Mouse (Mus musculus): ENCODE data around the gene Galnt3.
A peak's percentile ranks its signal among the peaks of the same experiment; 100 is the strongest.

The Galnt3 gene

DNA sequence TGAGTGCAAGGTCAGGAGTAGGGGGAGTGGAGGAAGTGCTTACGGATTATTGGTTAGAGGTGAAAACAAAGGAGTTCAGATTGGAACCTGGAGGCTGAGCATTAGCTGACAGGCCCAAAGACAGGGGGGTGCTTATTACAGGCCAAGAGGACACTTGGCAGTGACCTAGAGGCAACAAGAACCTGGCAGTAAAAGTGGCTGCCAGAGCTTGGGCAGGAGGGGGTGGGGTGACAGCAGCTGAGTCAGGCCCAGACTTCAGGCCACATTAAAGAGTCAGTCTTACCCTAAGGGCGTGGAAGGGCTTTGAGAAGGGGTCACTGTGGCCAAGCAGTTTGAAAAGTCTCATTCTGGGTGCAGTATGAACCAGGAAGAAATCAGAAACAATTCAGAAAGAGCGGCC, 7.1 kb downstream of the Galnt3 start:
- peak; percentile 20 for DNase-seq (ENCODE audit: extremely low read depth, insufficient read length, low spot score)

GRCm38 (mm10) chr2:66107864-66108514, 16.8 kb downstream of the Galnt3 start:
- no peak for DNase-seq (ENCODE audit: extremely low read depth, insufficient read length, low spot score)

- no peak for DNase-seq (ENCODE audit: extremely low read depth, insufficient read length, low spot score)
Observed at GRCm38 (mm10) chr2:66103740-66104436, 20.9 kb downstream of the Galnt3 start.

DNA sequence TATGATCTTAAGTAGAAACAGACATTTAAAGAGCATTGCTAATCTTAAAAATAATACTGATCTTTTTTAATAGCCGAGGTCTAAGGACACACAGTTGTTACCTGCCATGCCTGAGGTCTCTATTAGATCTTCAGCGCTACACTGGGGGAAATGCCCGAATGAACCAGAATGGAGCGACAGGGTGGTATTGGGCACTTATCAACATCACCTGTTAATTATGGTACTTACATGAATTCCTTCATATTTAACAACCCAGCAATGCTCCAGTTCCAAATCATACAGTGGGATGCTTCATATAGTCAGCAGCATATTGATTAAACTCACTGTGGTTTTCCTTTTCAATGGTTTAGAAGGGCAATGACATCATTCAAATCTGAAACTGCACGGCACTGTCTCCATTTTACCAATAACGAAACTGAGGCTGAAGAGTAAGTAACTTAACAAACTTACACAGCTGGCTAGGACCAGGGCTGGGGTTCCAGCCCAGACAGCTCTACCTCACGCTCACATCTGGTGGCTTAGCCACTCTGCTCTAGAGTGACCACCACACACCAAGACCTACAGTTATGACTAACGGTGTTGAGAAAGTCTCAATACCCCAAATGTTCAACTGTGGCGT, 23.0 kb downstream of the Galnt3 start:
- no peak for DNase-seq (ENCODE audit: extremely low read depth, insufficient read length, low spot score)

DNA sequence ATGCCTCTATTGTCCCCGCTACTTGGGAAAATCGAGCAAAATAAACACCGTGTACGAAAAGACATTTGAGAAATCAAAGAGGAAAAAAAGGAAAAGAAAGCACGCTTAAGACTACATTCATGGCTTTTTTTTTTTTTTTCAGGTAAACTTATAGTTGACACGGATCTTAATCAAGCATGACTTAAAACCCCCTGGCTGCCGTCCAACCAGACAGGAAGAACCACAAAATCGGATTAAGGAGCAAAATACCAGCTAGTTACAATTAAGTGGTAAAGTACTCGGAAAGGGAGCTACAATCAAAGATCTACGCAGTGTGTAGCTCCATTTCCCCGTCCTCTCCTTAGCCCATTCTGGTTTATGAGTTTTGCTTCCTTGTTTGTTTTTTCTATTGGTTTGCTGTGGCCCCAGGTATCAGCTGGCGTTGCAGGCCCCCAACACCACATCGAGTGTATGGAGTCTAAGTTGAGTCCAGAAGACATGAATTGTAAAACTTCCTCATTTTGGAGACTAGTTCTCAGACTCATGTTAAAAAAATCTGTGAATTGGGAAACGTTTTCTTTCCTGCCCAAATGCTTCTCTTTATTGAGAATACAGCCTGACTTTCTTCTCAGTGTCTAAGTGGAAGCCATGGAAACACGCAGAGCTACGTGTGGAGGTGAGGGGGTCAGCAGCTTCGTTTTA, 24.0 kb downstream of the Galnt3 start:
- DNase-seq (ENCODE audit: extremely low read depth, insufficient read length, low spot score), result no peak

DNA sequence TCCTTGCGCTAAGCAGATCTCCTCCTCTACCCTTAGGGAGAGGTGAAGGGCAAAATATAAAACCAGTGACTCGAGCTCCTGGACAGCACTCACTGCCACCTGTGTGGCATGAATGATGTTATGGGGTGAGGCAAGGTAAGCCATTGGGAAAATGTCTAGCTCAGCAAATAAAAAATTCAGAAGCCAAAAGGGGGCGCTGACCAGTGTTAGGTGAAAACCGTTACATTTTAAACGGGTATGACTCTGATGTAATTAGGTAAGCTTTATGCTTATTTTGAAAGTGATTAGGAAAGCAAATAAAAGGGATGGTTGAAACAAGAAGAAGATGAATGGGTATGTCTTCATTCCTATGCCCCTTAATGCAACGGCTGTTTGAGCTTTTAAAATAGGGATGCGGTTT, 24.6 kb downstream of the Galnt3 start:
- DNase-seq (ENCODE audit: extremely low read depth, insufficient read length, low spot score), result no peak

DNA sequence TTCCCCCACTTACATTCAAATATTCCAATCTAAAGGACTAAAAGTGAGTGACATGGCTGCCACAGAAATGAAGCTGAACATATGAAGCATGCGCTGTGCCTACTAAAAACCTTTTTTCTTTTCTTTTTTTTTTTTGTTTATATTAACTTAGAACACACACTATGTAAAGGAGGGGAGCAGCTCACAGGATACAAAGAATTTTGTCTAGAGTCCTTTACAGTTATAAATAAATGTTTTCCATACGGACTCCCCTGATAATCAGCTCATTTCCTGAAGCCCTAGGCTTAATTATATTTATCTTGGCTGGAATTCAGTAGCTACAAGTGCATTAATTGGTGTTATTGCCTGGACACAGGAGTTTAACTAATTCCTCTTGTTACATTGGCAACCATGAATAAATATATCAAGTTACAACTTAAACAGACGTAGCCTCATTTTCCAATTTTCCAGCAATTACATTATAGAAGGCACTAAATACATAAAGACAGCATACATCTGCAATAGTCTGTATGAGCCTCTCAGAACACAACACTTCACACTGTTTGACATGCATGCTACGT, 30.1 kb downstream of the Galnt3 start:
- DNase-seq (ENCODE audit: extremely low read depth, insufficient read length, low spot score), result no peak

GRCm38 (mm10) chr2:66091296-66091695, 33.5 kb downstream of the Galnt3 start:
- no peak for DNase-seq (ENCODE audit: extremely low read depth, insufficient read length, low spot score)

- no peak for DNase-seq (ENCODE audit: extremely low read depth, insufficient read length, low spot score)
Observed at GRCm38 (mm10) chr2:66081876-66082275, 42.9 kb downstream of the Galnt3 start.

- no peak for DNase-seq (ENCODE audit: extremely low read depth, insufficient read length, low spot score)
Observed at GRCm38 (mm10) chr2:66080731-66081130, 44.1 kb downstream of the Galnt3 start.

DNA sequence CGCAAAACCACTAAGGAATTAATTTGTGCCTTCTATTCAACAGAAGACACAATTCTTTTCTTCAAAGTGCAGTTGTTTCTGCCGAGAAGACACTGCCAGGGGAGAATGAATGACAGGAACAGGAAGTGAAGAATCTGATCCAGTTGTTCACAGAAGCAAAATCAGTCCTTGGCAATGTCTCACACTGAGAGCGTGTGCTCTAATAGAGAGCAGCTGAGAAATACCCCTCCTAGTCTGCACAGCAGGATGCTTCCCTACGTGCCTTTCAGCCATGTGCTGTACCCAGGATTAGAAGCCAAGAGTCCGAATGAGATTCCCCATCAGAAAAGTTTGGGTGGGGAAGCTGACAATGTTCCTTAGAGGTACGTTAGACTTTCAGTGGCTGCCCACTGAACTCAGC, 55.3 kb downstream of the Galnt3 start:
- no peak for DNase-seq (ENCODE audit: extremely low read depth, insufficient read length, low spot score)

DNA sequence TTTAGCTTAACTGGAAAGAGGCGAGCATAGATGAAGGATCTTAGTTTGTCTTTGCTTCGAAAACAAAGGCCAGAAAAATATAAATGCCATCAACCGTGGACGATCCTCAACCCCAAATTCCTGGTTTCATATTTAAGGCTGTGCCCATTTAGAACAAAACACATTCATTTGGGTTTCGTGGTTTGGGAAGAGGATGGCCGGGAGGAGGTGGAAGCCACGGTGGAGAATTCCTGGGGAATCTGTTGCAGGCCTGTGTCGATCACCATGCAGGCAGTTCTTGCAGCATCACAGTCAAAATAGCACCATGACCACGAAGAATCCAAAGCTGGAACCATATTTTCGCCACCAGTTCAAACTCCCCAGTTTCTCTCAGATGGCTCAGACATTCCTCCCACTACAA, 61.5 kb downstream of the Galnt3 start:
- DNase-seq (ENCODE audit: extremely low read depth, insufficient read length, low spot score), result peak; percentile 4

GRCm38 (mm10) chr2:66044405-66045089, 80.2 kb downstream of the Galnt3 start:
- no peak for DNase-seq (ENCODE audit: extremely low read depth, insufficient read length, low spot score)

DNA sequence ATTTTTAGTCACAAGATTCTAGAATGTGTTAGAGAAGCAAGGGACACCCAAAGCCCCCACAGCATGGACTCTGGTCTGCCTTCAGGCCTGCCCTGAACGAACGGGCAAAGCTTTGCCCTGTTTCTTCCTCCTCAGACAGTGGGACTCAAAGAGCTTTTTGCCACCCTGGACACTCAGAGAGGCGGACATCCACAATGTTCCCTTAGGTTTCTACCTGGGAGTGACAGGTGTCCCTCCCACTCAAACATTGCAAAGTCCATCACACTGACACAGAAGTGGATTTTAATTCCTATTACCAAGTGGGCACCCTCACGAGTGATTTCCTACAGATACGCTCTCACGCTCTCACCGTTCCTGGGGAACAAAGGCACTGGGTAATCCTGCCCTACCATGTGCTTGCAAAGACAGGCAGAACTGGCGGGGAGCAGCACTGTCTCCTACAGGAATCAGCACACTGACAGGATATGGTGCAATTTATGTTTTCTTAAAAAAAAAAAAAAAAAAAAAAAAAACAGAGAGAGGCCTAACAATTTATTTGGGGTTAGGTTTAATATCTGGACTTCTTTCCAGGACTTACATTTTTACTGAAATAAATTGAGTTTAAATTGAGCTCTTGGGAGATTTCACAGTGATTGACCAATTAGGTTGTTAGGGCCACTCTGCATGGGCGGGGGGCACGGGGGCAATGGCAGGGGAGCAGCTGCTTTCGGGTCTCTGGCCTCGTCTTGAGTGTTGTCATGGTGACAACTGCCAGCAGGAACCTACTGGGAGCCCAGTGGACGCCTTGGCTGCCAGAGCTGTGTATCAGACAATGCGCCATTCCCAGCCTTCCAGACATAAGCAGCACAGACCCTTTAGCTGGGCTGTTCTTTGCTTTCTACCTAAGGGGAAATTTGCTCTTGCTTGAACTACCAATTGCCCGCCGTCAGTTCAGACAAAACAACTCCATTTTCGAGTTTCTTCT, 81.1 kb downstream of the Galnt3 start:
- no peak for DNase-seq (ENCODE audit: extremely low read depth, insufficient read length, low spot score)

- DNase-seq (ENCODE audit: extremely low read depth, insufficient read length, low spot score), result no peak
Observed at GRCm38 (mm10) chr2:66041917-66042419, 82.8 kb downstream of the Galnt3 start.

DNA sequence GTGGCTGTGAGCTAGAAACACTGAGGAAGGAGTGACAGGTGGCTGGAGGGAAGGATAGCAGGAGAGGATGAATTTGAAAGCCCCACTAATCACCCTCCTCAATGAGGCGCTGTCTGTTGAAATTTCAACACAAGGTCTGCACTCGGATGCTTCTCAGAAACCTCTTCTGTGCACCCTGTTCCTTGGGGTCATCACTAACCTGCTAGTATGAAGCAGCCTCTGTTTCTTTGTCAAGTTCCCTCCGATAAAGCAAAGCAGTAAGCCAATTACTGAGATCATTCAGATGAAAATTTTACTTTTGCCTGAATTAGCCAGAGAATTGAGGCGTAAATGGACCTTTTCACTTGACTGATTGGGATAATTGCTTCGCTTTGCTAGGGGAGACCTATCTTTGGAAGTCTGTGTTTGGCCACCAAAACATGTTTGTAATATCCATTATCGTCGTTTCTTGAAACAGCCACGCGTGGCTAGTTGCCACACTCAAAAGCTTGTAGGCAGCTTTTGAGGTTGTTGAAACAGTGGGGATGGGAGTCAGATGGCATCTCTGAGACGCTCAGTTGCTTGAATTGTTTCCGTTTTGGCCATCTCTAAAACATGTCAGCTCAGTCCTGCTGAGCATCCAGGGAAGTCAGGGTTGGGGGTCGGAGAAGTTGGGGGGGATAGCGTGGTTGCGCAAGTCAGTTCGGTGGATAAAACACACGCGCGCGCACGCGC, 83.4 kb downstream of the Galnt3 start:
- no peak for DNase-seq (ENCODE audit: extremely low read depth, insufficient read length, low spot score)

- DNase-seq (ENCODE audit: extremely low read depth, insufficient read length, low spot score), result no peak
Observed at GRCm38 (mm10) chr2:66040611-66041010, 84.2 kb downstream of the Galnt3 start.

DNA sequence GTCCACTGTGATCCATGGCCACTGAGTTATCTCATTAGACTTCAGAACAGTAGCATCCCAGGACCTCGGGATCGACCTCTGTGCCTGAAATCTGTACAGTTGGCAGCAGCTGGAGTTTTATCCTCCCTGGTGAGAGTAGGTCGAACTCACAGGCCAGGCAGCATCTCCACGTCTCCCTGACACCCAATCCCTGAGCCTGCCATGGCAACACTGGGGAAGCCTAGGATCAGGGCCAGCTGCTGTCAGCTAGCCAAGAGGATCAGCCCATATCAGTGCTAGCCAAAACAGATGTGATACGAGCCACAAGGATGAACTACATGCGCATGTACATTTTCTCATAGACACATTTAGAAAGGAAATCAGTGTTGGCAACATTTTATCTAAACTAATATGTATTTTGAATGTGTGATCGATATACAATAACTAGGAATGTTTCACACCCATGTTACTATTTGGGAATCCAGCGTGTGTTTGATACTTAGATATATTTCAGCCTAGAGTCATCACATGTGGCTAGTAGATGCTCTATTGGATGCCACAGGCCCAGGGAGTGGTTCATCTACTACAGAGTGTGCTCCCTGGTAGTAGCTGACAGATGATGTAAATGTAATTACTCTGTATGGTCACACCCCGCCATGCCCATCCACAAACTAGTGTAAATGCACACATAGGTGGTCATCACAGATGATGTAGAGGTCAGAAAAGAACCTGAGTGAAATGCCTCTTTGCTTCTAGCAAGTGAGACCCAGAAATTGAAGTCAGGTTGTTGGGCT, 89.7 kb downstream of the Galnt3 start:
- DNase-seq (ENCODE audit: extremely low read depth, insufficient read length, low spot score), result no peak

All from 3134 (cell line).